Mouse (Mus musculus): ENCODE measurements around the gene Sfxn1. TPM values are rescaled to one million over a fixed set of nuclear protein-coding genes. Genes with fewer than 3 reads are reported as not detected.

Gene Sfxn1
- polyA plus RNA-seq, 1 experiment from 2014 or later: 142 TPM

DNA sequence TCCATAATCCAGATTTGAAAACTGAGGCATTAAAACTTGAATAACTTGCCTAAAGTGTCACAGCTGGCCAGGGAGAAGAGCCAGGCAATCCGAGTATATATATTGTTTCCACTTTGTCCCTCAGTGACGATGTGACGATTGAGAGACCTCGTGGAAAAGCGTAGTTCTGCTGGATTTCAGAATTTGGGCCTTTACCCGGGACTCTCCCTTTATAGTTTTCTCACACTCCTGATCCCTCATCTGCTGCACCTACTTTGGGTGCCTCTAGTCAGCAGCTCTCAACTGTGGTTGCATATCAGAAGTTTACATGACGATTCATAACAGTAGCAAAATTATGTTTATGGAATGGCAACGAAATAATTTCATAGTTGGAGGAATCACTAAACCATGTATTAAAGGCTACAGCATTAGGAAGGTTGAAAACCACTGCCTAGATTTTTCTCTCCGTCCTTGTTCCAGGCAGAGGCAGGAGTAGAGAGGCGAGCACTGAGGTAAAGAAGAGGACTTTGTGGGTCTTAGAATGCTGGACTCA lies 923 bp downstream of the Sfxn1 start:
- peak overlapping the region; percentile 77 for H3K27ac ChIP-seq (ENCODE audit: low read depth, low read length)
- H3K4me2 ChIP-seq: peak overlapping the region; percentile 78
- H3K36me3 ChIP-seq (ENCODE audit: control insufficient read depth, insufficient read depth, low read length): peaks cover 6% of the 10 kb centered on the region; the same call in 1 of the 2 replicates
- no peak for ATAC-seq (replicated peaks; ENCODE audit: low FRiP score)
- 22% methylated on average over 10 of the region's 10 CpGs for WGBS
- DNase-seq (ENCODE audit: low spot score): no peak
- H3K27me3 ChIP-seq (replicated peaks; ENCODE audit: control insufficient read depth, insufficient read depth, low read length): no peaks in the 10 kb centered on the region
- peak overlapping the region; percentile 88 for H3K9ac ChIP-seq (ENCODE audit: low read depth, low read length)
- H3K4me3 ChIP-seq (ENCODE audit: low read depth, low read length): peak overlapping the region; percentile 66
- no peaks in the 10 kb centered on the region for H3K9me3 ChIP-seq (ENCODE audit: control insufficient read depth, low read length)
- H3K4me1 ChIP-seq (replicated peaks; ENCODE audit: control insufficient read depth, insufficient read depth, low read length): peaks cover 11% of the 10 kb centered on the region

DNA sequence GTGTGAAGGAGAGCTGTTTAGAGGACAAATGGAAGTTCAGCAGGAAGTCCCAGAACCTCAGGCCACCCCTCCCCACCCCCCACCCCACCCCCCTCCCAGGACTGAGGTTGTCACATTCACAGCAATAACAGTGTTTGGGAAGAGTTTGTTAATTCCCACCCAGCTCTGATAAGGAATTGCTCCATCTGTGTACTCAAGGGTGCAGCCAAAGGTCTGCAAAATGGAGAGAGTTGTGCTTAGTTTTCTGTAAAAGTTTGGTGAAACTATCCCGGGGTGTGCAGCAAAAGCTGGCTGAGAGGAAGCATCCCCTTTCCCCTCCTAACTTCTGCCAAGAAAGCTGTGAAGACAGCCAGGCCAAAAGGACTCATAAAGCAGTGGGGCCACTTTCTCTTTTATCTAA lies 1.4 kb downstream of the Sfxn1 start:
- H3K4me1 ChIP-seq (replicated peaks; ENCODE audit: control insufficient read depth, insufficient read depth, low read length): peaks cover 16% of the 10 kb centered on the region
- peak overlapping the region; percentile 77 for H3K27ac ChIP-seq (ENCODE audit: low read depth, low read length)
- DNase-seq (ENCODE audit: low spot score) (no peak), ATAC-seq (replicated peaks; ENCODE audit: low FRiP score) (no peak)
- H3K4me3 ChIP-seq (ENCODE audit: low read depth, low read length): peak overlapping the region; percentile 66
- H3K9me3 ChIP-seq (ENCODE audit: control insufficient read depth, low read length): no peaks in the 10 kb centered on the region
- WGBS: 27% methylated on average over 1 of the region's 1 CpGs
- H3K27me3 ChIP-seq (replicated peaks; ENCODE audit: control insufficient read depth, insufficient read depth, low read length): no peaks in the 10 kb centered on the region
- H3K9ac ChIP-seq (ENCODE audit: low read depth, low read length): peak overlapping the region; percentile 88
- H3K4me2 ChIP-seq: peak overlapping the region; percentile 78
- peaks cover 6% of the 10 kb centered on the region; the same call in 1 of the 2 replicates for H3K36me3 ChIP-seq (ENCODE audit: control insufficient read depth, insufficient read depth, low read length)

DNA sequence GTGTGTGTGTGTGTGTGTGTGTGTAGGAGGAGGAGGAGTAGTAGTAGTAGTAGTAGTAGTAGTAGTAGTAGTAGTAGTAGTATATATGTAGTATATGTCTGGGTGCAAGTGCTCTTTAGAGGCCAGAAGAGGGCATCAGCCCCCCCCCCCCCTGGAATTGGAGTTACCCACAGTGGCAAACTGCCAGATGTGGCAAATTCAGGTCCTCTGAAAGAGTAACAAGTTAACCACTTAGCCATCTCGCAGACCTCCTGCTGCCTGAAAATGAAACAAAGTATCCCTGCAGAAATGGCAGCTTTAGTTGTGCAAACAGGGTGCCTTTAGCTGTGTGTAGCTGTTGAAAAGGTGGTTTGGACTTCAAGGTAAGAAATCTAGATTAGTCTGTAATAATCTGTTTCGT lies 1.8 kb downstream of the Sfxn1 start:
- no peaks in the 10 kb centered on the region for H3K27me3 ChIP-seq (replicated peaks; ENCODE audit: control insufficient read depth, insufficient read depth, low read length)
- WGBS: 85% methylated on average over 2 of the region's 2 CpGs
- peak overlapping the region; percentile 78 for H3K4me2 ChIP-seq
- H3K27ac ChIP-seq (ENCODE audit: low read depth, low read length): no peak overlapping the region
- no peak for DNase-seq (ENCODE audit: low spot score)
- no peak for ATAC-seq (replicated peaks; ENCODE audit: low FRiP score)
- H3K9ac ChIP-seq (ENCODE audit: low read depth, low read length): 0 out of 2 replicates have a peak overlapping the region, but pooled peaks have one; percentile 32
- peak overlapping the region; percentile 66 for H3K4me3 ChIP-seq (ENCODE audit: low read depth, low read length)
- H3K36me3 ChIP-seq (ENCODE audit: control insufficient read depth, insufficient read depth, low read length): peaks cover 6% of the 10 kb centered on the region; the same call in 1 of the 2 replicates
- H3K9me3 ChIP-seq (ENCODE audit: control insufficient read depth, low read length): no peaks in the 10 kb centered on the region
- H3K4me1 ChIP-seq (replicated peaks; ENCODE audit: control insufficient read depth, insufficient read depth, low read length): peaks cover 18% of the 10 kb centered on the region

DNA sequence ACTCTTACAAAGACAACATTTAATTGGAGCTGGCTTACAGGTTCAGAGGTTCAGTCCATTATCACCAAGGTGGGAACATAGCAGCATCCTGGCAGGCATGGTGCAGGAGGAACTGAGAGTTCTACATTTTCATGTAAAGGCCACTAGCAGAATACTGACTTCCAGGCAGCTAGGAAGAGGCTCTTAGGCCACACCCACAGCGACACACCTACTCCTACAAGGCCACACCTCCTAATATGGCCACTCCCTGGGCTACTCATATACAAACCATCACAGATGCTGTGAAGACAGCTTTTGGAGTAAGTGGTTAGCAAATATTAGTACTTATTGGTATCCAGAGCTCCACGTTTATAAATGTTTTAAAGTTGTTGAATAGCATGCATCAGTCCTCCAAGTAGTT lies 3.7 kb downstream of the Sfxn1 start:
- no peak for DNase-seq (ENCODE audit: low spot score)
- Histone ChIP-seq H3K36me3 (ENCODE audit: control insufficient read depth, insufficient read depth, low read length) (peaks cover 6% of the 10 kb centered on the region; the same call in 1 of the 2 replicates), H3K4me1 (replicated peaks; ENCODE audit: control insufficient read depth, insufficient read depth, low read length) (peaks cover 32% of the 10 kb centered on the region), H3K9ac (ENCODE audit: low read depth, low read length) (no peak overlapping the region), H3K4me2 (no peak overlapping the region), H3K27me3 (replicated peaks; ENCODE audit: control insufficient read depth, insufficient read depth, low read length) (no peaks in the 10 kb centered on the region), H3K27ac (ENCODE audit: low read depth, low read length) (no peak overlapping the region), H3K9me3 (ENCODE audit: control insufficient read depth, low read length) (no peaks in the 10 kb centered on the region), H3K4me3 (ENCODE audit: low read depth, low read length) (no peak overlapping the region)
- 83% methylated on average over 2 of the region's 2 CpGs for WGBS
- ATAC-seq (replicated peaks; ENCODE audit: low FRiP score): no peak

DNA sequence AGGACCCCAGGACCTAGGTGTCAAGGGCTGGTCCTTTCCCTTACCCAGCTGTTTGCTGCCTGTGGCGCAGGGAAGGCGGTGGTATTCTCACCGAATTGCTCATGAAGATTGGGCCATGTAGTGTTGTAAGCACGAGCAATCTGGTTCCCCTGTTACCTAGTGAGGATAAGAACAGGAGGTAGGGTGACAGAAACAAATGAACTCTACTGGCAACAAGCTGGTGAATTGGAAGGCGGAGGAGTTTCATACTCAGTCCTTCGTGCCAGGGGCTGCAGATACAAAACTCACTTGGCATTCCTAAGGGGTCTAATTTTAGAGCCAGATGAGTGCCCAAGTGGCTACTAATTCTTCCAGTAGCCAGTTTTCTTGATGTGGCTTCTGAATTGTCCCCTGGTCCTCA lies 4.4 kb downstream of the Sfxn1 start:
- no peak for DNase-seq (ENCODE audit: low spot score)

DNA sequence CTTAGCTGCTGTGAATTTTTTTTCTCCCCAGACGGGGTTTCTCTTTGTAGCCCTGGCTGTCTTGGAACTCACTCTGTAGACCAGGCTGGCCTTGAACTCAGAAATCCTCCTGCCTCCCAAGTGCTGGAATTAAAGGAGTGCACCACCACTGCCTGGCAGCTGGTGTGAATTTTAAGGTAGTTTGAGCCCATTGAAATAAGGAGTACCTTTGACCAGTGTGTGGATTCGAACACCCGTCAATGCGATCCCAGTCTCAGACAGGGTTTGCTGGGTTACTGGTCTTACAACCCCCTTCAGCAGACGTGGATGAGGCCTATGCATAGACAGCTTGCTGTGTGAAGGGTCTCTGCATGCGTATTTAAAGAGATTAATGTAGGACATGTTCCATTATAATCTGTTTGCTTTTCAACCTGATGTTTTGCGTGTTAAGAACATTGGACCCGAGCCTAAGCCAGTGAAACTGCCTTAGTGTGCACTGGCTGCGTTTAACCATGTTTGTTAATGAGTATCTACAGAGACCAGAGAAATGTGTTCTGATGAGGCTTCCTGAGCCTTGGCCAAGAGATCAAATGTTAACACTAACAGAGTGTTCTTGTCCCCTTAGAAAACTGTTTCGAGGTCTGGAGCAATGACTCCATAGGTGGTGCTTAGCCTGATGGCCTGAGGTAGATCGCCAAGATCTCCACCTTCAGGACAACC lies 5.2 kb downstream of the Sfxn1 start:
- 88% methylated on average over 11 of the region's 11 CpGs for WGBS

More for the DNA sequence above, 4.4 kb downstream of the Sfxn1 start:
- no peak for ATAC-seq (replicated peaks; ENCODE audit: low FRiP score)
- Histone ChIP-seq H3K9me3 (ENCODE audit: control insufficient read depth, low read length) (no peaks in the 10 kb centered on the region), H3K4me3 (ENCODE audit: low read depth, low read length) (no peak overlapping the region), H3K27ac (ENCODE audit: low read depth, low read length) (no peak overlapping the region), H3K36me3 (ENCODE audit: control insufficient read depth, insufficient read depth, low read length) (peaks cover 6% of the 10 kb centered on the region; the same call in 1 of the 2 replicates), H3K9ac (ENCODE audit: low read depth, low read length) (no peak overlapping the region), H3K4me2 (no peak overlapping the region), H3K4me1 (replicated peaks; ENCODE audit: control insufficient read depth, insufficient read depth, low read length) (peaks cover 32% of the 10 kb centered on the region), H3K27me3 (replicated peaks; ENCODE audit: control insufficient read depth, insufficient read depth, low read length) (no peaks in the 10 kb centered on the region)
- 92% methylated on average over 6 of the region's 6 CpGs for WGBS

DNA sequence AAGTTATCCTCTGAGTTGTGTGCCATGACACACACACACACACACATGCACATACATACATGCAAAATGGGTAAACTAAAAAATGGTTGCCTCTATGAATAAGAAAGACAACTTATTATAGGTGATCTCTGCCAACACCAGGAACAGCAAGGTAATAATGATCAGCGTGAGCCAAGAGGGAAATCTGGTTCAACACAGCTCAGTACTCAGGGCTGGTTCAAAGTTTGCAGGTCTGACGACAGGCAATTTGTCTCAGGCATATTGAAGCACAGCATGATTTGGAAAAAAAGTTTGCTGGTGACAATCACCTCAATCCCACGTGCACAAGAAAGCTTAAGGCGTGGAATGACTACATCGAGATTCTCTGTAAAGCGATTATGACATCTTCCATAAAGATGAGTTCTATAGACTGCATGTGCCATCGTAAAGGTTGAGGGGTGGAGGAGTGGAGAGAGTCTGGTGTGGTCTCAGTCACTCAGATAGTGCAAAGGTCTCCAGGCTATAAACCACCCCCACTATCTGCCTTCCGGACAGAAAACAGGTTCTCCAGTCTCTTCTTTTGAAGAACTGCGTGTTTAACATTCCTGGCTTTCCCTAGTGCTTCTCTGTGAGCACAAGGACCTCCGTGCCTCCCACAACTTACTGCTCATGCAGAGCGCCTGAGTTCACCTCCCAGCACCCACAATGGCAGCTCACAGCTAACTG lies 6.0 kb downstream of the Sfxn1 start:
- no peaks in the 10 kb centered on the region for H3K9me3 ChIP-seq (ENCODE audit: control insufficient read depth, low read length)
- peaks cover 6% of the 10 kb centered on the region; the same call in 1 of the 2 replicates for H3K36me3 ChIP-seq (ENCODE audit: control insufficient read depth, insufficient read depth, low read length)
- H3K4me2 ChIP-seq: no peak overlapping the region
- peaks cover 35% of the 10 kb centered on the region for H3K4me1 ChIP-seq (replicated peaks; ENCODE audit: control insufficient read depth, insufficient read depth, low read length)
- H3K4me3 ChIP-seq (ENCODE audit: low read depth, low read length): no peak overlapping the region
- H3K27me3 ChIP-seq (replicated peaks; ENCODE audit: control insufficient read depth, insufficient read depth, low read length): no peaks in the 10 kb centered on the region
- WGBS: 72% methylated on average over 11 of the region's 11 CpGs
- ATAC-seq (replicated peaks; ENCODE audit: low FRiP score): no peak
- H3K27ac ChIP-seq (ENCODE audit: low read depth, low read length): no peak overlapping the region
- H3K9ac ChIP-seq (ENCODE audit: low read depth, low read length): no peak overlapping the region
- no peak for DNase-seq (ENCODE audit: low spot score)

More for the DNA sequence above, 5.2 kb downstream of the Sfxn1 start:
- DNase-seq (ENCODE audit: low spot score): no peak
- Histone ChIP-seq H3K27me3 (replicated peaks; ENCODE audit: control insufficient read depth, insufficient read depth, low read length) (no peaks in the 10 kb centered on the region), H3K4me3 (ENCODE audit: low read depth, low read length) (no peak overlapping the region), H3K36me3 (ENCODE audit: control insufficient read depth, insufficient read depth, low read length) (peaks cover 6% of the 10 kb centered on the region; the same call in 1 of the 2 replicates), H3K4me1 (replicated peaks; ENCODE audit: control insufficient read depth, insufficient read depth, low read length) (peaks cover 32% of the 10 kb centered on the region), H3K27ac (ENCODE audit: low read depth, low read length) (no peak overlapping the region), H3K9me3 (ENCODE audit: control insufficient read depth, low read length) (no peaks in the 10 kb centered on the region), H3K4me2 (no peak overlapping the region), H3K9ac (ENCODE audit: low read depth, low read length) (no peak overlapping the region)
- ATAC-seq (replicated peaks; ENCODE audit: low FRiP score): no peak

DNA sequence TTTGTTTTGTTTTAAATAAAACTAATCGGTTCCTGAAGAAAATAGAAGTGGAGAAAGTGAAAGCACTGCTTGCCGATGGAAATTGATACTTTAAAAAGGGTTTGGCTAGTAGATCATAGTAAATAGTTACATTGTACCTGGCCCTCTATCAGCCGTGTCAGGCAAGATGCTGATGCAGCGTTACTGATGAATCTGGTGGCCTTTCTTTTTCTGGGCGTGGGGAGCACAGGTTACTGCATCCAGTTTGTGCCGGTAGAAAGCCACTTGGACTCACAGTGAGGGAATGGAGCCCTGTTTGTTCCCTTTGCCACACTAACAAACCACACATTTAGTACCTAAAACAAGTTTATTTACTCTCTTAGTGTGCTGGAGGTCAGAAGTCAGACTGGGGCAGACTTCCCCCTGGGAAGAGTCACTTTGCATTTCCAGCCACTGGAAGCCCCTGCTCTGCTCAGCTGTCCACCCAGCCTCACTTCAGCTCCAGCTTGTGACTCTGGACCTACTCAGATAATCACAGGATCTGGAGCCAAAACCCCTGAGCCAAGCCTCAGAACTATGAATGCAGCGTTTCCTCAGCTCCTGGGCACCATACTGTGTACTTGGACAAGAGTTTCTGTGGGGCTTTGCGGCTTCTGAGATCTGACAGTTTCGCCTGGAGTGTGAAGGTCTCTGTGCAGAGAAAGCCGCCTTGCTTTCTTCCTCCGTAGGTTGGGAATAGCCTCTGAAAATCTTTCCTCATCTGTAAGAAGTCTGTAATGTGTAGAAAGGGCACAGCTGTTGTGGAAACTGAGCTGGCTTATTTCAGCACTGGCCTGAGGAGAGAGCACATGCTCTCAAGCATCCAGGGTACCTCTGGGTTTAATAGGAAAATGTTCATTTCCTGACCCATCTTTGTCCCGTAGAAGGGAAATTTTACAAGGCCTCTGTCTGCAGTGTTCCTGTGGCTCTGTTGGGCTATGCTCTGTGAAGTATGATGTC lies 8.4 kb downstream of the Sfxn1 start:
- Histone ChIP-seq H3K27me3 (replicated peaks; ENCODE audit: control insufficient read depth, insufficient read depth, low read length) (no peaks in the 10 kb centered on the region), H3K4me3 (ENCODE audit: low read depth, low read length) (no peak overlapping the region), H3K4me1 (replicated peaks; ENCODE audit: control insufficient read depth, insufficient read depth, low read length) (peaks cover 40% of the 10 kb centered on the region), H3K27ac (ENCODE audit: low read depth, low read length) (no peak overlapping the region), H3K9ac (ENCODE audit: low read depth, low read length) (no peak overlapping the region), H3K9me3 (ENCODE audit: control insufficient read depth, low read length) (no peaks in the 10 kb centered on the region), H3K36me3 (ENCODE audit: control insufficient read depth, insufficient read depth, low read length) (peaks cover 4% of the 10 kb centered on the region; the same call in 1 of the 2 replicates), H3K4me2 (no peak overlapping the region)
- DNase-seq (ENCODE audit: low spot score): no peak
- 69% methylated on average over 12 of the region's 12 CpGs for WGBS
- ATAC-seq (replicated peaks; ENCODE audit: low FRiP score): no peak

Data from liver, embryonic 11.5 days (tissue).